Mouse (Mus musculus): ENCODE data around the gene Arhgap21. TPM values are rescaled to one million over a fixed set of nuclear protein-coding genes. Genes with fewer than 3 reads are reported as not detected.

Arhgap21 gene
- polyA plus RNA-seq, 1 experiment from 2014 or later, result 19.4 TPM

DNA sequence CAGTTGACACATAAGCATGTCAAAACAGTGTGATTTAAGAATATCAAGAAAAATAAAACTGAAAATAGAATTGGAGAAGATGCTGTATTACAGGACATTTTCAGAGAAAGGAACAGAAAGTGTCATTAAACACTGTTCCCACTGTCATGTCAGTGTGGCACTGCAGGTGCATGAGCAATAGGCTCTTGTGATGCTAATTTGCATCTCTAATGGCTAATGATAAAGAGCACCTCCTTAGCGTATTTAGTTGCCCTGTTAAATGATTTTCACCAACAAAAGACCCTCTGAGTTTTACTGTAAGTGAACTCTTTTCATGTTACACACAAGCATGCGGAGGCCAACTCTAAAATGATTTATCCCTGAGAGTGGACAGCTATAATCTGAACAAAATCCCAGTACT, 47.1 kb downstream of the Arhgap21 start:
- no peak for ATAC-seq (replicated peaks; ENCODE audit: low FRiP score, low TSS enrichment, low read depth)
- Histone ChIP-seq H3K4me1 (replicated peaks; ENCODE audit: control insufficient read depth, insufficient read depth, low read length) (no peaks in the 10 kb centered on the region), H3K9me3 (ENCODE audit: control insufficient read depth, low read length) (no peaks in the 10 kb centered on the region), H3K27ac (ENCODE audit: low read depth) (no peak overlapping the region), H3K27me3 (replicated peaks; ENCODE audit: control insufficient read depth, insufficient read depth, low read length) (no peaks in the 10 kb centered on the region), H3K4me3 (ENCODE audit: low read depth, low read length) (no peak overlapping the region), H3K9ac (ENCODE audit: low read length) (no peak overlapping the region), H3K4me2 (ENCODE audit: low read length) (no peak overlapping the region), H3K36me3 (ENCODE audit: control insufficient read depth, insufficient read depth, low read length) (no peaks in the 10 kb centered on the region)
- no peak for DNase-seq (ENCODE audit: low spot score)
- whole genome bisulfite sequencing, result 77% methylated on average over 2 of the region's 2 CpGs

GRCm38 (mm10) chr2:20921021-20921420, 47.7 kb downstream of the Arhgap21 start:
- no peaks in the 10 kb centered on the region for H3K4me1 ChIP-seq (replicated peaks; ENCODE audit: control insufficient read depth, insufficient read depth, low read length)
- H3K9ac ChIP-seq (ENCODE audit: low read length), result no peak overlapping the region
- no peak overlapping the region for H3K4me2 ChIP-seq (ENCODE audit: low read length)
- H3K36me3 ChIP-seq (ENCODE audit: control insufficient read depth, insufficient read depth, low read length), result no peaks in the 10 kb centered on the region
- no peaks in the 10 kb centered on the region for H3K27me3 ChIP-seq (replicated peaks; ENCODE audit: control insufficient read depth, insufficient read depth, low read length)
- H3K9me3 ChIP-seq (ENCODE audit: control insufficient read depth, low read length), result no peaks in the 10 kb centered on the region
- 76% methylated on average over 1 of the region's 1 CpGs for WGBS
- ATAC-seq (replicated peaks; ENCODE audit: low FRiP score, low TSS enrichment, low read depth) (no peak), DNase-seq (ENCODE audit: low spot score) (no peak)
- H3K27ac ChIP-seq (ENCODE audit: low read depth), result no peak overlapping the region
- no peak overlapping the region for H3K4me3 ChIP-seq (ENCODE audit: low read depth, low read length)

GRCm38 (mm10) chr2:20914531-20915320, 54.0 kb downstream of the Arhgap21 start:
- DNase-seq (ENCODE audit: low spot score) (no peak), ATAC-seq (replicated peaks; ENCODE audit: low FRiP score, low TSS enrichment, low read depth) (no peak)
- H3K9me3 ChIP-seq (ENCODE audit: control insufficient read depth, low read length), result no peaks in the 10 kb centered on the region
- H3K27me3 ChIP-seq (replicated peaks; ENCODE audit: control insufficient read depth, insufficient read depth, low read length), result no peaks in the 10 kb centered on the region
- no peak overlapping the region for H3K9ac ChIP-seq (ENCODE audit: low read length)
- no peak overlapping the region for H3K4me2 ChIP-seq (ENCODE audit: low read length)
- H3K36me3 ChIP-seq (ENCODE audit: control insufficient read depth, insufficient read depth, low read length), result peaks cover 14% of the 10 kb centered on the region
- H3K4me3 ChIP-seq (ENCODE audit: low read depth, low read length), result no peak overlapping the region
- 85% methylated on average over 10 of the region's 10 CpGs for WGBS
- H3K4me1 ChIP-seq (replicated peaks; ENCODE audit: control insufficient read depth, insufficient read depth, low read length), result no peaks in the 10 kb centered on the region
- H3K27ac ChIP-seq (ENCODE audit: low read depth), result no peak overlapping the region

DNA sequence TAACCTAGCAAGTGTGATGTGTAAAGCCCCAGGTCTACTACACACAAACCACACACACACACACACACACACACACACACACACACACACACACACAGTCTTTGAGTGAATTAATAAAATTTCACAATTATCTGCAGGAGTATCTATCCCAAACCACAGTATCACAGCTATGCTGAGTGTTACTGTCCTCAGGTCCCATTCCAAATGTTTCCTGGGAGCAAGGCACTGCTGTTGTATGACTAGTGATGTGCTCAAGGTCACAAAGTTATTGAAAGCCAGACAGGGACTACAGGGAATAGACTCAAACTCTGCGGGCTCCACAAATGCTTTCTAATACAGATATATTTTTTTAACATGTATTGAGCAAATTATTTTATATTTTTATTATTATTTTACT, 55.7 kb downstream of the Arhgap21 start:
- no peak overlapping the region for H3K4me3 ChIP-seq (ENCODE audit: low read depth, low read length)
- ATAC-seq (replicated peaks; ENCODE audit: low FRiP score, low TSS enrichment, low read depth) (no peak), DNase-seq (ENCODE audit: low spot score) (no peak)
- no peak overlapping the region for H3K27ac ChIP-seq (ENCODE audit: low read depth)
- no peaks in the 10 kb centered on the region for H3K9me3 ChIP-seq (ENCODE audit: control insufficient read depth, low read length)
- peaks cover 14% of the 10 kb centered on the region for H3K36me3 ChIP-seq (ENCODE audit: control insufficient read depth, insufficient read depth, low read length)
- no peak overlapping the region for H3K4me2 ChIP-seq (ENCODE audit: low read length)
- no peak overlapping the region for H3K9ac ChIP-seq (ENCODE audit: low read length)
- WGBS, result 100% methylated on average over 1 of the region's 1 CpGs
- H3K27me3 ChIP-seq (replicated peaks; ENCODE audit: control insufficient read depth, insufficient read depth, low read length), result no peaks in the 10 kb centered on the region
- no peaks in the 10 kb centered on the region for H3K4me1 ChIP-seq (replicated peaks; ENCODE audit: control insufficient read depth, insufficient read depth, low read length)

- Histone ChIP-seq H3K4me2 (ENCODE audit: low read length) (no peak overlapping the region), H3K4me3 (ENCODE audit: low read depth, low read length) (no peak overlapping the region), H3K27me3 (replicated peaks; ENCODE audit: control insufficient read depth, insufficient read depth, low read length) (no peaks in the 10 kb centered on the region), H3K36me3 (ENCODE audit: control insufficient read depth, insufficient read depth, low read length) (peaks cover 14% of the 10 kb centered on the region), H3K4me1 (replicated peaks; ENCODE audit: control insufficient read depth, insufficient read depth, low read length) (no peaks in the 10 kb centered on the region), H3K9me3 (ENCODE audit: control insufficient read depth, low read length) (no peaks in the 10 kb centered on the region), H3K27ac (ENCODE audit: low read depth) (no peak overlapping the region), H3K9ac (ENCODE audit: low read length) (no peak overlapping the region)
- WGBS, result 92% methylated on average over 11 of the region's 11 CpGs
- ATAC-seq (replicated peaks; ENCODE audit: low FRiP score, low TSS enrichment, low read depth) (no peak), DNase-seq (ENCODE audit: low spot score) (no peak)
These were observed 56.2 kb downstream of the Arhgap21 start for GRCm38 (mm10) chr2:20912348-20913018.

- WGBS, result 92% methylated on average over 3 of the region's 3 CpGs
- H3K36me3 ChIP-seq (ENCODE audit: control insufficient read depth, insufficient read depth, low read length), result peaks cover 14% of the 10 kb centered on the region
- no peak for DNase-seq (ENCODE audit: low spot score)
These were observed 58.2 kb downstream of the Arhgap21 start for GRCm38 (mm10) chr2:20910446-20910845.

GRCm38 (mm10) chr2:20909404-20909803, 59.3 kb downstream of the Arhgap21 start:
- ATAC-seq (replicated peaks; ENCODE audit: low FRiP score, low TSS enrichment, low read depth) (no peak), DNase-seq (ENCODE audit: low spot score) (no peak)
- H3K9ac ChIP-seq (ENCODE audit: low read length), result no peak overlapping the region
- peaks cover 14% of the 10 kb centered on the region for H3K36me3 ChIP-seq (ENCODE audit: control insufficient read depth, insufficient read depth, low read length)
- no peaks in the 10 kb centered on the region for H3K9me3 ChIP-seq (ENCODE audit: control insufficient read depth, low read length)
- 53% methylated on average over 7 of the region's 7 CpGs for WGBS
- no peak overlapping the region for H3K27ac ChIP-seq (ENCODE audit: low read depth)
- H3K4me2 ChIP-seq (ENCODE audit: low read length), result no peak overlapping the region
- H3K27me3 ChIP-seq (replicated peaks; ENCODE audit: control insufficient read depth, insufficient read depth, low read length), result no peaks in the 10 kb centered on the region
- no peaks in the 10 kb centered on the region for H3K4me1 ChIP-seq (replicated peaks; ENCODE audit: control insufficient read depth, insufficient read depth, low read length)
- H3K4me3 ChIP-seq (ENCODE audit: low read depth, low read length), result no peak overlapping the region

More at GRCm38 (mm10) chr2:20910446-20910845, 58.2 kb downstream of the Arhgap21 start:
- Histone ChIP-seq H3K4me3 (ENCODE audit: low read depth, low read length) (no peak overlapping the region), H3K27ac (ENCODE audit: low read depth) (no peak overlapping the region), H3K27me3 (replicated peaks; ENCODE audit: control insufficient read depth, insufficient read depth, low read length) (no peaks in the 10 kb centered on the region), H3K4me1 (replicated peaks; ENCODE audit: control insufficient read depth, insufficient read depth, low read length) (no peaks in the 10 kb centered on the region), H3K4me2 (ENCODE audit: low read length) (no peak overlapping the region), H3K9me3 (ENCODE audit: control insufficient read depth, low read length) (no peaks in the 10 kb centered on the region), H3K9ac (ENCODE audit: low read length) (no peak overlapping the region)
- no peak for ATAC-seq (replicated peaks; ENCODE audit: low FRiP score, low TSS enrichment, low read depth)

DNA sequence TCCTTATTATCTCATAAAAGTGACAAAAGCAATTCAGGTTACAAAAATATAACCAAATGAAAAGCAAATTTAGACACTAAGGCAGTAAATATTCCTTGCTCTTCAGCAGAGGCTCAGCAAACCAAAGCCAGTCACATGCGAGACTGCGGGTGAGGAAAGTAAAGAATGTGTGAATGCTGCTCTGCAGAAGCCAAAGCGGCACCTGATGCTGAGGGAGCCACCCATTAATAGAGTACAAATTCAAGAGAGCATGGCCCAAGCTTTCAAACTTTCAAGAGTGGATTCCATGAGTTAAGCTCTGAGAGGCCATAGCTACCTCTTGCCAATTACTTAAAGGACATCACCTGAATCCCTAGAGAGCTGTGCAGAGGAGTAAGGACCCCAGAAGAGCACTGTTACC, 61.4 kb downstream of the Arhgap21 start:
- Histone ChIP-seq H3K4me3 (ENCODE audit: low read depth, low read length) (no peak overlapping the region), H3K4me2 (ENCODE audit: low read length) (no peak overlapping the region), H3K36me3 (ENCODE audit: control insufficient read depth, insufficient read depth, low read length) (peaks cover 12% of the 10 kb centered on the region), H3K9me3 (ENCODE audit: control insufficient read depth, low read length) (no peaks in the 10 kb centered on the region), H3K4me1 (replicated peaks; ENCODE audit: control insufficient read depth, insufficient read depth, low read length) (no peaks in the 10 kb centered on the region), H3K27me3 (replicated peaks; ENCODE audit: control insufficient read depth, insufficient read depth, low read length) (no peaks in the 10 kb centered on the region), H3K9ac (ENCODE audit: low read length) (no peak overlapping the region), H3K27ac (ENCODE audit: low read depth) (no peak overlapping the region)
- 81% methylated on average over 3 of the region's 3 CpGs for WGBS
- DNase-seq (ENCODE audit: low spot score) (no peak), ATAC-seq (replicated peaks; ENCODE audit: low FRiP score, low TSS enrichment, low read depth) (no peak)

- Histone ChIP-seq H3K4me3 (ENCODE audit: low read depth, low read length) (no peak overlapping the region), H3K9ac (ENCODE audit: low read length) (no peak overlapping the region), H3K27me3 (replicated peaks; ENCODE audit: control insufficient read depth, insufficient read depth, low read length) (no peaks in the 10 kb centered on the region), H3K27ac (ENCODE audit: low read depth) (no peak overlapping the region), H3K4me1 (replicated peaks; ENCODE audit: control insufficient read depth, insufficient read depth, low read length) (no peaks in the 10 kb centered on the region), H3K36me3 (ENCODE audit: control insufficient read depth, insufficient read depth, low read length) (no peaks in the 10 kb centered on the region), H3K9me3 (ENCODE audit: control insufficient read depth, low read length) (no peaks in the 10 kb centered on the region), H3K4me2 (ENCODE audit: low read length) (no peak overlapping the region)
- ATAC-seq (replicated peaks; ENCODE audit: low FRiP score, low TSS enrichment, low read depth), result no peak
- WGBS, result 94% methylated on average over 8 of the region's 8 CpGs
- DNase-seq (ENCODE audit: low spot score), result no peak
These were observed 63.3 kb downstream of the Arhgap21 start for GRCm38 (mm10) chr2:20905411-20905810.

Measured in intestine, embryonic 14.5 days (tissue).